Mouse (Mus musculus) embryo, embryonic 10 days (tissue): Measurements from ENCODE around the gene March4.
A peak's percentile ranks its signal among the peaks of the same experiment; 100 is the strongest.

ENCODE experiments used
- DNase-seq: peaks from one replicate; pipeline ENCODE4 v3.0.0-alpha.2; 2015; ENCODE audit warnings: low spot score

Gene March4

DNA sequence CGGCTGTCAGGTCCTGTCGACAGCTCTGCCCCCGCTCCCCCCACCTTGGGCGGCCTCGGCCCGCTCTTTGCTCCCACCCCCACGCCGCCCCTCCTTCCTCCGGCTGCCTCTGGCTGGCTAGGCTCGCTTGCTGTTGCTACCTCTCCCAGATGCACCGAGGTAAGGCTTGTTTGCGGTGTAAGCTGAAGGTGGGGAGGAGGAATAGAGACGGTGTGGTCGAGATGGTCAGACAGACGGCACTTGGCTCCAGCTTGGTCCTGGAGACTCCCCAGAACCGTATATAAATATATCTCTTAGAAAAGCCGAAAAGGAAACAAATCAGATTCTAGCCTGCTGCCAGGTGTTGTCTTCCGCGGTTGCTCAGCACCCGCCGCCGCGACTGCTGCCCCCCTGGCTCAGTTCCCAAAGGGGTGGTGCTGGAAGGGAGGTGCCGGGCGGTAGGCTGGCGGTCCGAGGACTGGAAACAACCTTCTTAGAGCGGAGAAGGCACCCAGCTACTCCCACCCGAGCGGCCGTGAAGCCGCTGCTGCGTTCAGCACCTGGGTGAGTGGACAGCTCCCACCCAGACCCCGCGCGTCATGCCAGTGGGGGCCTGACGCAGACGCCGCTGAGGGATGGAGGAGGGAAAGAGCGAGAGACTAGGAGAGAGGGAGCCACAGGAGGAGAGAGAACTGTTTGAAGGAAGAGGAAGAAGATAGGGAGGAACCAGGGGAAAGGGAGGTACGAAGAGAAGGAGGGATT lies at the start of gene March4:
Gene March4 (minus strand): TSS at position 320 of the 741 bp plus-strand sequence.
- peak; percentile 86 for DNase-seq

GRCm38 (mm10) chr1:72585971-72586875 lies 49.5 kb upstream of the March4 start:
- no peak for DNase-seq

- no peak for DNase-seq
Measured at GRCm38 (mm10) chr1:72583906-72584305, 47.2 kb upstream of the March4 start.

GRCm38 (mm10) chr1:72582947-72583731 lies 46.4 kb upstream of the March4 start, which contains the start of gene Smarcal1:
Gene Smarcal1 (plus strand): TSS chr1:72583251.
- peak; percentile 98 for DNase-seq

DNA sequence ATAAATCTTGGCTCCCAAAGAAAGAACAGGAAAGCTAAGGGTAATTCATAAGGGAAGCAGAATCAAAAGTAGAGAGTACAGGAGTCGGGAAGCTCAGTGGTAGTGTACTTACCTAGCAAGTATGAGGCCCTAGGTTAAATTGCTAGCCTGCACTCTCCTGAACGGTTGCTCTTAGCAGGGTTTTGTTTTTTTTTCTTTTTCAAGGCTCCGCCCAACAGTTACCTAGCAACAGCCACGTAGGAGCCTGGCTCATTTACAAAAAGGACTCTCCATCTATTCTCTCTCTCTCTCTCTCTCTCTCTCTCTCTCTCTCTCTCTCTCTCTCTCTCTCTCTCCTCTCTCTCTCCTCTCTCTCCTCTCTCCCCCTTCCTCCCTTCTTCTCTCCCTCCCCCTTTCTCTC lies 42.1 kb upstream of the March4 start:
- DNase-seq, result no peak

GRCm38 (mm10) chr1:72578351-72578750 lies 41.6 kb upstream of the March4 start:
- DNase-seq, result no peak

DNA sequence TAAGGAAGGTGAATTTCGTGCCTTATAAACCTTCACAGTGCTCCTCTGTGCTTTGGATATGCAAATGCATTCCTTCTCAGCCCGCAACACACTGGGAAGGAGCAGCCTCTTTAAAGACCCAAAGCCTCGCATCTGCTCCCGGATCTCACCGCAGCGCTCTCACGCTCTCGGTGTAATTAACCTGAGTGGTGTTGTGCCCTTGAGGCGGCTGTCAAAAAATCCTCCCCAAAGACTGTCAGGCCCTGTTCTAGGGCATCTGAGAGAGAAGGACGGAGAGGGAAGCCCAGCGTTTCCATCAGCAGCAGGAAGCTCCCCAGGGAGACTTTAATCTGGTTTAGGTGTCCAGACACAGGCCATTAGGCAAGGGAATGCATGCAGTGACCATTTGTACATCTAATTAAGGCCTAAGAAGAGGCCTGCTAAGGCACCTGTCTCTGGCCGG lies 40.8 kb upstream of the March4 start:
- DNase-seq, result peak; percentile 44

- no peak for DNase-seq
Measured at GRCm38 (mm10) chr1:72575121-72575520, 38.4 kb upstream of the March4 start.

- DNase-seq, result no peak
Measured at GRCm38 (mm10) chr1:72574608-72575007, 37.9 kb upstream of the March4 start.

GRCm38 (mm10) chr1:72574047-72574446 lies 37.3 kb upstream of the March4 start:
- no peak for DNase-seq

DNA sequence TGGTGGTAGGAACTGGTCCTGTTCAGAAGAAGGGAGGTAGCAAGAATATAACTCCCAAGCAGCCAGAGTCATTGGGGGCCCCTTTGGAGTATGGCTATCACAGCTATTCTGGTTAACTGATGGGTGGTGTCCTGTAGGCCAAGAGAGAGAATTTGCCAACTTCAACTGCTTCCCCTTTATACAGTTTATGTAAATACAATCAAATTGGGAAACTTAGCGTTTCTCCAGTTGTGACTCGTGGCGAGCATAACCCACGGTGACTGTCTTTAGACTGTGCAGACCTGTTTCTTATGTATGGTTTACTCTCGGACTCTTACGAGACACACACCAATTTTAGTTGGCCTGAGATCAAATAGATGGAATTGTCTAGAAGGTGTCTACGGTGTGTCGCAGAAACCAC lies 32.0 kb upstream of the March4 start:
- no peak for DNase-seq

DNA sequence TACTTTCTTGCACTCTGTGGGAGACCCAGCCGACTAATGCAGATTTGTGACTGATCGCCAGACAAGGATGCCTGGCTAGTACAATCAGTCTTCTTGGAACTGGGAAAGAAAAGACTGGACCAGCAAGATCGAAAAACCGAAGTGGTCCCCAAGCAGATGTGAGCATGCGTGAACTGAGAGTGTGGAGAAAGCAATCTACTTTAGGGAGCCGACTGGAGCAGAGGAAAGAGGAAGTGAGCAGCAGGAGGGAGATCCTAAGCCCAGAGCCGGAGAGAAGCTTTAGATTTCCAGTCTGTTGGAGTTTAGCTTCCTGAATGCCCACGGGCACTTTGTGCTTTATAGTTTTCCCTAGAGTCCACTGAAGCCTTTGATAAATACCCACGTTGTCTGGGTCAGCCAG lies 30.3 kb upstream of the March4 start:
- no peak for DNase-seq

GRCm38 (mm10) chr1:72564334-72564962 lies 27.7 kb upstream of the March4 start:
- no peak for DNase-seq

- DNase-seq, result no peak
Measured at GRCm38 (mm10) chr1:72558625-72559024, 21.9 kb upstream of the March4 start.

DNA sequence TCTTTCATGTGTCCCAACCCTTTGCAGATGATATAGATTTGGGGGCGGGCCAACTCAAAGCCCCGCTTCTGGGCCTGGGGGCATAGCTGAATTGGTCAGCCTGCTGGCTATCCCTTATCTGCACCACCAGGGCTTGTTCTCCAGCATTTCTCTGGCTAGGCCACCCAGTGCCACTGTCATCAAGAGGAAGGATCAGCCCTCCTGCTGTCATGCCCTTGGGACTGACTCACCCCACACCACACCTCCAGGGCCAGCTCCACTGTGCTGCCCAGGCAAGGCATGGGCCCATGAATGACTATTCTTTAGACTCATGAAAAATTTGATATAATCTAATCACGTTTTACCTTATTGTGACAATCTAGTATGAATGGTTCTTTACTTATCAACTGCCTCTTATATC lies 19.7 kb upstream of the March4 start:
- DNase-seq, result no peak

- no peak for DNase-seq
Measured at GRCm38 (mm10) chr1:72550317-72550716, 13.6 kb upstream of the March4 start.

- DNase-seq, result no peak
Measured at GRCm38 (mm10) chr1:72538266-72538665, 1.5 kb upstream of the March4 start.

GRCm38 (mm10) chr1:72535725-72536571 lies 782 bp downstream of the March4 start:
- peak; percentile 58 for DNase-seq

- DNase-seq, result no peak
Measured at GRCm38 (mm10) chr1:72533439-72533838, 3.3 kb downstream of the March4 start.

GRCm38 (mm10) chr1:72532926-72533325 lies 3.8 kb downstream of the March4 start:
- DNase-seq, result no peak
